Mouse (Mus musculus) lung, adult 18-20 months (tissue): ENCODE measurements at regions not wholly inside any gene's neighbourhood (a gene's known extent, or its start where the extent isn't known, plus 50 kb on each side); places are given as distances from the start of the nearest gene placed in this dataset.

Source experiments
- DNase-seq, 2 experiments: peaks; one replicate each; pipeline ENCODE4 v3.0.0; 2022; ENCODE audit warnings: mixed read lengths in 2 of 2

DNA sequence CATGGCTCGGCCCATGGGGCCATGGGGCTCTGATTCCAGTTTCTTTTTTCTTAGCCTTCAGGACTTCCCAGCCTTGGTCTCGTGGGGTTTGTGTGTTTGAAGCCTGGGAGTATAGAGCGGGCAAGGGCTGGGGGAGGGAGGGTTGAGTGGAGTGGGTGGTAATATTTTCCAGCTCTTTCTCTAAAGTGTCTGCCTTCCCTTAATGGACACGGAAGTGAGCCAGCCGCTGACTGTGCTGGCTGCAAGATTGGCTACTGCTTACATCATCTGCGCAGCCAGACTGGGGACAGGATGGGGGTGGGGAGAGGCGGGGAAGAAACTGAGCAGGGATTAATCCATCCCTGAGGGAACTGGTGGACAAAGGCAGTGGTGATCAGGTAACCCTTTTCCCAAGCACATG is 52.3 kb downstream of the Tnp1 start:
- peak; percentile 23 to 38 for DNase-seq

DNA sequence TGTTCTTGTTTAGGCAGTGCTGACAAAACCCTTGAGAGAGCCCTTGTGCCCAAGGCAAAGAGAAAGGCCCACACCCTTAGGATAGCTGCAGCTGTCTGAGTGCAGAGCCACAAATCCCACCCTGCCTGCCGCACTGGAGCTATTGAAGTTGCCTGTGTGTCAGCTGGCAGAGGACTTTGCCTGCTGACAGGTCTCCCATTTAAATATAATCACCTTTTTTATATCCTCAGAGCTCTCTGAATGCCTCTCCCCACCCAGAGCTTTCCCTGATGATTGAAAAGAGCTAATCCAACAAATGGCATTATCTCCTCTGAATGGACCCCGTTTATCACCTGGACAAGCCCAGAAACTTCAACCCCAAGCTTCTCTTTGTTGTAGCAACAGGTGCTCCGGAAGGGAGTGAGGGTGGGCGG is 55.5 kb downstream of the Tnp1 start:
- DNase-seq, result no peak

DNA sequence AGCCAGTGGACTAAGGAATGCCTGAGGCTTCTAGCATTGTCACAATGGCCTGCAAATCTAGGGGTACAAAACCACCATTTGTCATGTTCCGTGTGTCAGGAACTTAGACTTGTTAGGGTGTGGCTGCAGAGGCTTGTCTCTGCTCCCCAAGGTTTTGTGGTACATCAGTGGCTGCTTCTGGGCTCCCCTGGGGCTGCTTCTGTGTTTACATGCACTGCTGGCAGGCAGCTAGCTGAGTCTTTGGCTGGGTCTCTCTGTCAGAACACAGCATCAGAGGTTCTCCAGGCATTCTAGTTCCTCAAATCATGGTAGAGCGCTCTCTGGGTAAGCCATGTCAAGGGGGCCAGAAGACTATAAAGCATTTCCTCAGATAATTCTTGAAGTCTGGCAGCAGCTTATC is 60.3 kb downstream of the Tnp1 start:
- DNase-seq, result no peak

DNA sequence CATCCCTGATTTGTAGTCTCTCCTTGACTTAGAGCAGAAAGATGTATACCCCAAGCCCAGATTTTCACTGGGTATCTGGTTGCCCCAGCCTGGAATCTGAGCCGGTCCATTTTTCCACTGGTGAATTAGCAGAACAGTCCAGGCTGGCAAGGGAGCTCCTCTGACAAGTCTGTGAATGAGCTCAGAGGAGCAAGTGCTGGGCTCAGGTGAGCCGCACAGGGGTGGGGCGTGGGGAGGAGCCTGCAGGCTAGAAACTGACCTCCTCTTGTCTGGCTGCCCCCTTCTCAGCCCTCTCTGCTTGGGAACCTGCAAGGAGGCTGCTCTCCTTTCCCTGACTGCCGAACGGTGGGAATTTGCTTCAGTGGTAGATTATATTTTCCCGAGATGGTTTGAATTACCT is 62.8 kb downstream of the Tnp1 start:
- DNase-seq, result peak in 1 of 2 experiments; percentile 43

DNA sequence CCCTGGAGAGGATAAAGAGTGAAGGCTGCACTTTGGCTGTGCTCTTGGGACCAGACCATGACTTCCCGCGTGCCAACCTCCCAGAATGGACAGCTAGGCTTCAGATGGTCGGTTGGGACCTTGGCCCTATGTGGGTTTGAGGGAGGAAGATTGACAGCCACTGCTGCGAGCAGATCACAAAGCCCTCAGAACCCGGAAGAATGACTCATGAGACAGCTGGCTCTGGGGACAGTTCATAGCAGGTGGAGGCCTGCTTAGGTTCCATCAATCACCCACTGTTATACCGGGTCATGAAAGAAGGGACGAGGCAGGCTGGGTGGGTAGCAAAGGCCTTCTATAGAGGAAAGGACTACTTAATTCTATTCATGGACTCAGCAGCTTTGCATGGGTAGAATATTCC is 63.9 kb downstream of the Tnp1 start:
- DNase-seq, result no peak

DNA sequence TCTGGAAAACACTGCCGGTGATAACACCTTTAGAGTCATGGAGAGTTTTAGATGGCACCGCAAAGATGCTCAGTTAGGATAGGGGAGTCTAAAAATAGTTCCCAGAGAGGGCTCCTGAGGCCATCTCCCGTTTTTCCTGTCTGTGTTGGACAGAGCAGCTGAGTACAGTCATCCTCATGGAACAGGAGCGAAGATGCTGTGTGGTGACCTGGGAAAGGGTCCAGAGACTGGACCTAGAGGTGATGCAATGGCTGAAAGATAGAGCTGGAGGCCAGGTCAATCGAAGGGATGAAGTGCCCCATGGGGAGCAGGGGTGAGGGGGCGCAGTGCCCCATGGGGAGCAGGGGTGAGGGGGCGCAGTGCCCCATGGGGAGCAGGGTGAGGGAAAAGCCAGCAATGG is 64.3 kb downstream of the Tnp1 start:
- DNase-seq, result no peak

DNA sequence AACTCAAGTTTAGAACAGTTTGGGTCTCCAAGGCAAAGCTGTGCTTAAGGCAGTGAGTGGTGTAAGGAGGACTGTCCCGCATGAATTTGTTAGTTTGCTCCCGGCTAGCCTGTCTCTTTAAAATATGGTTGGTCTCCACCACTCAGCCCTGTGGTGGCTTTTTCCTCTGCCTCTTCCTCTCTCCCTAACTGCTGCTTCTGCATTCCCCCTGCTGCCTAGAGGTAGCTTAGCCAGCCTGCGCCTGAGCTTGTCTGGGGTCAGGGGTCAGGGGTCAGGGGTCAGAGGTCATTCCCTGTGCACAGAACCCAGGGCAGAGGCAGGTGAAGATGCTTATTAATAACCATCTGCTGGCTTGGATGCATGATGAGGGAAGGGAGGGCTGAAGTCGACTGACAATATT is 69.5 kb downstream of the Tnp1 start:
- DNase-seq, result no peak

DNA sequence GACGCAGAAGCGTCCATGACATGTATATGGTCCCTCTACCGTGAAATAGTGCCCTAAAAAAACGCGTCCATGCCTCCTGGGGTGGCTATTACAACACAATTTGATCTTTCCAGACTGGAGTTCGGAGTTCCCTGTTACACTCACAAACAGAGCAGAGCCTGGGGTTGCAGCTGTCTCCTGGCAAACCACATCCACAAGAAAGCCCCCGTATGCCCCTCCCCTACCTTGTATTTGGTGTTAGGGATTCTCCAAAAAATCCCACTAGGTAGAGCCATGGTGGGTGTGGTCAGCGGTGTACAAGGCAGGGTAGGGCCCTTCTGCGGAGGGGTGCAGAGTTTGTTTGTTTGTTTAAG is 70.0 kb downstream of the Tnp1 start:
- DNase-seq, result no peak

DNA sequence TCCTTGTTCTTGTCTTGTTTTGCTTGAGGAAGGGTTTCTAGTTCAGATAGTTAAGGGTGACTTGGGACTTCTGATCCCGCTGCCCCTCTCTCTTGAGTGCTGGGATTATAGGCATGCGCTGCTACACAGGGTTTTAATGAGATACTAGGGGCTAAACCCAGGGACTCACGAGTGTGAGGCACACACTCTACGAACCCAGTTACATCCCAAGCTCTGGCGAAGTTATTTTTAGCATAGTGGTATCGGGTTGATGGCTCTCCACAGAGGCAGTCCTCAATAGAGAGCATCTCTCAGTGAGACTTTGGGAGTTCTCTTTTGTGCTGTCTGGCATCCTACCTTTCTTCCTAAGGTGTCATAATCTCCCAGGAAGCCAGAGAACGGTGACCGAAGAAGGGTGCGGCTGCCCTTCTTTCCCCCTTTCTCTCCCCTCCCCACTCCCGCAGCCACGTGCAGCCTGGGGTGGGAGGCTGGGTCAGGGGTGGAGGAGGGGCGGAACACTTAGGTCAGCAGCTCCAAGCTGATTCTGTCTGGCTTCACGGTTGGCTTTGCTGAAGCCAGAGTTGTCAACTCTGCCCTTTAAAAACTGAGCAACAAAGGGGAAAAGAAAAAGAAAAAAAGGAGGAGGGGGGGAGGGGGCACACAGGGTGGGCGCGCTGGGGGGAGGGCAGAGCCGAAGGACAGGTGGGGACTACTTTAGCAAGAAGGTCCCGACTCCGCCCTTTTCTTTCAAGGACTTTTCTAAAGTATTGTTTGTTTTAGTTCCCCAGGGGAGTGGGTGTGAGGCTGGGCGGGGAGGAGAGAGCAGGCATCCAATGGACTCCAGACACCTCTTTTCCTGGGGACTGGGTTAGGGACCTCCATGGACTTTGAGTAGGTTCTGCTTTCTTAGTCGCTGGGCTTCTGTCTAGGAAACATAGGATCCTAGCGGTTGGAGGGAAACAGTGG is 70.4 kb upstream of the Igfbp5 start:
- DNase-seq, result peak in 1 of 2 experiments; percentile 39

DNA sequence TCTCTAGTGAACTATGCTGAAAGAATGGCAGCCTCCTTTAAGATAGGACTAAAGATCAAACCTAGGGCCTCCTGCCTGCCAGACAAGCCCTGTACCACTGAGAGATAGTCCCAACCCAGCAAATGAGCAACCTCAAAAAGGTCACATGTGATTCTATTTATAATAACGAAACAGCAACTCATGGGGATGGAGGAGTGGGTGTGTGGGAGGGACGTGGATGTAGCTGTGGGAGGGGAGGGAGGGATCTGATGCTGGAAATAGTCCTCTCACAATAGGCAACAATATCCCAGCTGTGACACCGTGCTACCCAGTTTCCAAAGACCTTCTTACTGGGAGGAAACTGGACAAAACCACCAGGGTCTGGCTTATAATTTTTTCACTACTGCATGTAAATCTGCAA is 69.5 kb upstream of the Igfbp5 start:
- DNase-seq, result no peak

DNA sequence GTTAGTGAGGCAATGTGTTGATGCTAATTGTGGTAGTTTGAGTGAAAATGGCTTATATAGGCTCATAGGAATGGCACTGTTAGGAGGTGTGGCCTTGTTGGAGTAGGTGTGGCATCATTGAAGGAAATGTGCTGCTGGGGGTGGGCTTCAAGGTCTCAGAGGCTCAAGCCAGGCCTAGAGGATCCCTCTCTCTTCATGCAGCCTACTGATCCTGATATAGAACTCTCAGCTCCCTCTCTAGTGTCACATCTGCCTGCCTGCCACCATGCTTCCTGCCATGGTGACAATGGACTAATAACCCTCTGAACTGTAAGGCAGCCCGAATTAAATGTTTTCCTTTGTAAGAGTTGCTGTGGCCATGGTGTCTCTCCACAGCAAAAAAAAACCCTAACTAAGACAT is 68.4 kb upstream of the Igfbp5 start:
- DNase-seq, result no peak

DNA sequence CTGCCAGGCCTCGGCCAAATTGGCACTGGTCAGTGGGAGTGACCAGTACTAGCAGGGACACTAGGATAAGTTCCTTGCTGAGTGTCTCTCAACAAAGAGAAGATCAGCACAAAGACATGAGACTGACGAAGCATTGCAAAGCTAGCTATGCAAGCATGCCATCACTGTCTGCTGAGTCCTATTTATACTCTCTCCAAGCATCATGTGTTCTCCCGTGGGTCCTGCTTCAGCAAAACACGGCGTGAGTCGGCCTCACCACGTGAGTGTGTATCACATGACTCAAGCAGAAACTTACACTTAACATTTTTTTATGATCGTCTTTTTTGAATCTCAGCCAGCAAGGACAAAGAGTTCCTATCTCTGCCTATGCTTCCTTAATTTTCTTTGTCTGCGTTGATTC is 67.7 kb upstream of the Igfbp5 start:
- DNase-seq, result no peak

DNA sequence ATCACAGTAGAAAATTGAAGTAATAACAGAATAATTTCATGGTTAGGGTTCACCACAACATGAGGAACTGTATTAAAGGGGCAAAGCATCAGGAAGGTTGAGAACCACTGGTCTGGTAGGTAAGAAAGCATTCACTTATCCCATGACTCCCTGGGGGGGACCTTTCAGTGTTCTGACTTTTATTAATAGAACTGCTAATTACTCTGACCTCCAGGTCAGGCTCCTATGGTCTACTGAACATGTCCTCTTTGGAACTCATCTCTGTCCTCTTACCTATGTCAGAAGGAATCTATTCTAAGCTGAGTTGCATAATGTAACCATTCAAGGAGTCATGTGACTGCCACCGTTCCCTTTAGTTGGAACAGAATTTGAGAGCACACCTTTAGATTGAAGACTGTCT is 65.3 kb upstream of the Igfbp5 start:
- DNase-seq, result no peak

DNA sequence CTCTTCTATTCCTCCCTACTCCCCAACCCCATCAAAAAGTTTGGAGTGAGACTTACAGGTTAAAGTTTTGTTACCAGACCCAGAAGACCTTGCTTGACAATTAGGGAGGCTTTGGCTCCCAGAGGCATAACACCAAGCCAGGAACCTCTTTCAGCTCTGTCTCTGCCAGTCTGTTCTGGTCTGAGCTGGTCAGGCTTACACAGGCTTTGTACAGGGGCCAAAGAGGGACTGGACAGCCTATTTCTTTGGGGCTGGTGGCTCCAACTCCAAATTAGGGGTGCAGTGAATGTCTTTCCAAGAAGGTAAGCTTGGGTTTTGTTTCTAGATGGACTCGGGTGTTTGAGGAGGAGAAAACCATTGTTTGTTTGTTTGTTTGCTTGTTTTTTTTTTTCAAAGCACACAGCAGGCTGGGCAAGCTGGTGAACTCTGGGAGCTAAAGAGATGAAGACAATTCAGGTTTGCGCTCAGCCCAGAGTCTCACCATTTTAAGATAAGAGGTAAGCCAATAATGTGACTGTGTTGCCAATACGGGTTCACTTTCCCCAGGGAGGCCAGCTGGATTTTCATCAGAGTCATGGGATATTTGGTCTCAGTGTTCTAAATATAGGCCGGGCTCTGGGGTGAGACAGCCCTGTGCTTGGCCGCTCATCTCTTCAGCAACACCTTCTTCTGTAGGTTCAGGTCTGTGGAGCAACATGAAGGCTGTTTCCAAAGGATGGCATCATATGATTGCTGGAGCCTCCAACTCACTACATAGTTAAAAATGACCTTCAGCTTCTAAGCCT is 62.2 kb upstream of the Igfbp5 start:
- DNase-seq, result no peak

DNA sequence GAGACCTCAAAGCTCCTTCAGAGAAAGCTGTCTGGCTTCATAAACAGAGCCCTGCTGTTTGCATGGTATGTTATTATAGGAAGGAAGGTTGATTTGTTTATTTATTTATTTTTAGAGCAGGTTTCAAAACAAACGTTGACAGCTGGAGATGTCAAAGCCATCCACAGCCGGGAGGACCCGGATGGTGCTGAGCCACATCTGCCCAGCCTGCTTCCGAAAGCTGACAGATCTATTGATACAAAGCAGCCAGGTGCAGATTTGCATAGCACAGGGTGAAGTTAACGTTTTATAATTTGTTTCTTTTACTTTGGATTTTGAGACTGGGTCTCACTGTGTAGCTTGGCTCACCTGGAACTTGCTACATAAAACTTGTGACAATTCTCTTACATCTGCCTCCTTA is 61.5 kb upstream of the Igfbp5 start:
- no peak for DNase-seq

DNA sequence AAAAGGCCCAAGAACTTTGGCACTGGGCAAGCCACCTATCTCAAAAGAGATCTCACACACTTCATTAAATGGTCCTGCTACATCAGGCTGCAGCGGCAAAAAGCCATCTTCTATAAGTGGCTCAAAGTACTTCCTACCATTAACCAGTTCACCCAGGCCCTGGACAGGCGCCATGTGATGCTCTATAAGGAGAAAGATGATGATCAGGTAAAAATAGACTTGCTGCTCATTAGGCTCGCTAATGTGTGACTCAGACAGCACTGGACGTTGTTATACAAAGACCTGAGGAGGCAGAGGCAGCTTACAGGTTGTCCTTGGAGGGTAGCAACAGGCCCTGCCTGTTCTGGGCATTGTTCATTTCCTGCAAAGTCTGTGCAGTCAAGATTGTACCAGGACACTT is 60.4 kb upstream of the Igfbp5 start:
- DNase-seq, result no peak

DNA sequence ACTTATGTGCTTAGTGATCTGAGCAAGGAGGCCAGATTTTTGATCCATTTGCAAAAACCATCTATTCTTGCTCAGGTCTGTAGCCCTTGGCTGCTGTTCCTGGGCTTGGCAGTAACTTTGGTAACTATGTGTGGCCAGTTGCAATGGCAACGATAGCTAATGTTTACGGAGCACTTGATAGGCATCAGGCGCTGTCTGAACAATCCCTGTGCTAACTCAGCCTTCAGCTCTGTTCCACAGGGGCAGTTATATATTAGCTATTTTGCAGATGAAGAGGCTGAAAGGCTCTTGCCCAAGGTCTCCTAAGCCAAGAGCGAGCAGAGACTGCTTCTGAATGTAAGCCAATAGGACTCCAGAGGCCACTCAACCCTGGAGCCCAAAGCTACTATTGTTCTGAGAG is 55.1 kb upstream of the Igfbp5 start:
- DNase-seq, result peak; percentile 56 to 71
